Mouse (Mus musculus) kidney, postnatal 14 days (tissue): ENCODE measurements at regions not wholly inside any gene's neighbourhood (a gene's known extent, or its start where the extent isn't known, plus 50 kb on each side); places are given as distances from the start of the nearest gene placed in this dataset.

Experiments
- DNase-seq: peaks from one replicate; pipeline ENCODE4 v3.0.0; 2022; ENCODE audit warnings: mixed read lengths

- no peak for DNase-seq
Measured at GRCm38 (mm10) chr2:139147004-139147403, 346.7 kb upstream of the Sptlc3 start.

GRCm38 (mm10) chr2:139179641-139180040 lies 314.1 kb upstream of the Sptlc3 start:
- no peak for DNase-seq

GRCm38 (mm10) chr2:139198281-139198680 lies 295.4 kb upstream of the Sptlc3 start:
- DNase-seq, result no peak

- no peak for DNase-seq
Measured at GRCm38 (mm10) chr2:139207649-139208048, 286.1 kb upstream of the Sptlc3 start.

GRCm38 (mm10) chr2:139220757-139221400 lies 272.8 kb upstream of the Sptlc3 start:
- DNase-seq, result no peak

- no peak for DNase-seq
Measured at GRCm38 (mm10) chr2:139230453-139230852, 263.3 kb upstream of the Sptlc3 start.

GRCm38 (mm10) chr2:139250138-139250537 lies 243.6 kb upstream of the Sptlc3 start:
- DNase-seq, result no peak

GRCm38 (mm10) chr2:139267119-139267518 lies 226.6 kb upstream of the Sptlc3 start:
- DNase-seq, result no peak

GRCm38 (mm10) chr2:139276581-139276980 lies 217.1 kb upstream of the Sptlc3 start:
- DNase-seq, result no peak

- DNase-seq, result no peak
Measured at GRCm38 (mm10) chr2:139277571-139277970, 216.1 kb upstream of the Sptlc3 start.

- DNase-seq, result no peak
Measured at GRCm38 (mm10) chr2:139281056-139281455, 212.7 kb upstream of the Sptlc3 start.

GRCm38 (mm10) chr2:139284315-139284714 lies 209.4 kb upstream of the Sptlc3 start:
- no peak for DNase-seq

GRCm38 (mm10) chr2:139286446-139286845 lies 207.3 kb upstream of the Sptlc3 start:
- DNase-seq, result no peak

- peak; percentile 12 for DNase-seq
Measured at GRCm38 (mm10) chr2:139298541-139299152, 195.1 kb upstream of the Sptlc3 start.

GRCm38 (mm10) chr2:139311401-139311812 lies 182.3 kb upstream of the Sptlc3 start:
- no peak for DNase-seq

- DNase-seq, result no peak
Measured at GRCm38 (mm10) chr2:139312053-139312452, 181.7 kb upstream of the Sptlc3 start.

GRCm38 (mm10) chr2:139322509-139322908 lies 171.2 kb upstream of the Sptlc3 start:
- DNase-seq, result peak; percentile 4

- DNase-seq, result no peak
Measured at GRCm38 (mm10) chr2:139325501-139325900, 168.2 kb upstream of the Sptlc3 start.

GRCm38 (mm10) chr2:139334681-139335080 lies 159.0 kb upstream of the Sptlc3 start:
- DNase-seq, result peak; percentile 1

- no peak for DNase-seq
Measured at GRCm38 (mm10) chr2:139338240-139338639, 155.5 kb upstream of the Sptlc3 start.

- DNase-seq, result no peak
Measured at GRCm38 (mm10) chr2:139356280-139357010, 137.3 kb upstream of the Sptlc3 start.

- no peak for DNase-seq
Measured at GRCm38 (mm10) chr2:139362245-139362847, 131.4 kb upstream of the Sptlc3 start.

GRCm38 (mm10) chr2:139370070-139370469 lies 123.6 kb upstream of the Sptlc3 start:
- peak; percentile 8 for DNase-seq

GRCm38 (mm10) chr2:139380285-139380684 lies 113.4 kb upstream of the Sptlc3 start:
- DNase-seq, result no peak
